Mouse (Mus musculus): Measurements from ENCODE around the gene Rnase2b. TPM values are rescaled to one million over a fixed set of nuclear protein-coding genes. Genes with fewer than 3 reads are reported as not detected.

Rnase2b gene
- polyA plus RNA-seq (2012; rRNA removed; ENCODE audit: low replicate concordance) = not detected in 2 replicates

DNA sequence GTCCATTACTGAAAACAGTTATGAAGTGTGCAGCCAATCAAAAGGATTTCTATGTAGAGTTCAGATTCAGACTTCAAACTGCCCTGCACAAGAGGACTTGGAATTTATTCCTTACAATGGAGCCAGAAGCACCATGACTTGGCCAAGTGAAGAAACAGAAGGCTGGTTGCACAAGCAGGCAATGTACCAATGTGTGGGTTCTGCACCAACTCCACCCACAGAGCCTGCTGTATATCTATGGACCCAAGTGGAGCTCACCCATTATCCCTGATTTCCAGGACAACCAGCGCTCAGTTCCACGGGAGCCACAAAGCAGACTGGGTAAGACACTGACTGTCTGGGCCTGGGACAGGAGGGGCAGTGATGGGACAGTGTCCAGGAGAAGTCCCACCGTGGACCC is at the start of gene Rnase2b:
Gene Rnase2b, plus strand, starts transcription at position 285 of the 400 bp plus-strand sequence.

DNA sequence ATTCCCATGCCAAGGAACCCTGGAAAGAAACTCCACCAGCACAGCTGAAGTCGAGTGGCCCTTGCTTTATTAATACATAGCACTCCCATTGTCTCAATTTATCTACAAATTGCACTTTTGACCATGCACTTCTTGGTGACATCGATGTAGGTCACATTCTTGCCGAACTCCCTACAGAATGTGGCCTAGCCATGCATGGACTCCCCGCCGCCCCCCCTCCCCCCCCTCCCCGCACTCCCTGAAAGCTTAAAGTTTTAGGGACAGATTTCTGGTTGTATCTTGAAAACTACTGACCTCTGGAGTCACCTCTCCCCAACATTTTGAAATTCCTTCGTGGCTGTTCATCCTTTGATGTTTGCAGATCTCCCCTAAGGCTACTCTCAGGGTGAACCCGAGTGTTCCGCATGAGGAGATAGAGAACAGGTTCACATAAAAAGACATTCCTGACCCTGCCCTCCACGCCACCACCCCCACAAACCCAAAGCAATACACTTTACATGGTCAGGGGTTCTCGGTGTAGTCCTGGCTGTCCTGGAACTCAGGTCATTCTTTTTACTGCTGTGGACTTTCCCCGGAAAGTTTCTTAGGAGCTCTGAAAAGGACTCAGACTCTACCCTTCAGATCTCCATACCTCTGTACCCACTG is 48.0 kb upstream of the Rnase2b start, which contains the start of gene Eddm3b:
Gene Eddm3b, plus strand, starts transcription at position 511 of the 645 bp plus-strand sequence.

DNA sequence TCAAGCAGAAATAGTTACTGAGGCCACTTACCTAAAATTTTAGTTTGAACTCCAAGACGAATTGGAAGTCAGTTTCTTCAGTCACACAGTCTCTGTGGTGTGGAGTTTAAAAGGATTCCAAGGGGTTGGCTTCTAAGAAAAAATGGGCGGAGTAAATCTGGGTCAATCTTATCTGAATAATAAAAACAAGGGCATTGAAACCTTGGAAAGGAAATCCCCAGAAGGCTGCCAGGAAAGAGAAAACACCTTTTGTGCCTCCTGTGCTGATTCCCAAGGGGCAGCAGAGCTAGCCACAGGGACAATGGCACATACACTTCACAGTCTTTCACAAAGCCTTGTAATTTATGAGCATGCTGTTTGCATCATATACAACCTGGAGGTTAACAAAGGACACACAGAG is 15.4 kb upstream of the Rnase2b start, which contains the start of gene Rnase1:
Gene Rnase1, minus strand, starts transcription at position 101 of the 400 bp plus-strand sequence.

DNA sequence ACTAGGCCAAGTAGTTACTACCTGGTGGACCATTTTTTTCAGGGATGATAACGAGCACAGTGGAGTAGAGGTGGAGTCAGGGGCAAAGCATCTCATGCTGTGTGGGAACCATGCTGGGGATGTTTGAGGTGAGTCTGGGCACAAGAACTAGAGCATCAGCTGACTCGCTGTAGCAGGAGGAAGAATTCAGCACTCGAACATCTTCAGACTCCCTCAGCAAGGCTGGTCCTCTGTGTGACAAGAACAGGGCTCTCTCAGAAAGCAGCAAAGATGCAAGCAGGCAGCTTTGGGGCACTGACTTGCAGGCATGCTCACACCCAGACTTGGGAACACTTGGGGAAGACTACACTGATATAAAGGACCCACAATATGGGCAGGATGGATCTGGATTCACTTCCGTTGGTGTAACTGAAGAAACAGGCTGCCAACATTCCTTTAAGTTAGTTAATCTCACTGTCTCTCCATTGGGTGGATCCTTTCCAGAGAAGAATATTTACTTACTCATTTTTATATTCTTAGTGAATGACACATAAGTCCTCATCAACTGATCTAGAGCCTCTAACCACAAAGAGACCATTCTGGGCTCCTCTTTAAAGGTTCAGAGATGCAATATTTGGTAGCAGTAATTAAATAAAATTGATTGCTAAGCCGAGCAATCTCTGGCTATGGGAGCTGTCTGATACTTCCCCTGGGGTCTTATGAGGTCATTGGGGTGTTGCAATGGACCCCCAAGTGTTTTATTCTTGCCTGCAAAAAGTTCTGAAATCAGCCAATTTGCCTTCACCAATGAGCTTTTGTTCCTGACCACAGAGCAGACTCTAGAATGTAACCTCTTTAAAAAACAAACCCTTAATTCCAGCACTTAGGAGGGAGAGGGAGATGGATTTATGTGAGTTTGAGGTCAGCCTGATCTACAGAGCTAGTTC is 37.3 kb downstream of the Rnase2b start, which contains the start of gene Ang2:
Gene Ang2, minus strand, starts transcription at position 51 of the 926 bp plus-strand sequence.

DNA sequence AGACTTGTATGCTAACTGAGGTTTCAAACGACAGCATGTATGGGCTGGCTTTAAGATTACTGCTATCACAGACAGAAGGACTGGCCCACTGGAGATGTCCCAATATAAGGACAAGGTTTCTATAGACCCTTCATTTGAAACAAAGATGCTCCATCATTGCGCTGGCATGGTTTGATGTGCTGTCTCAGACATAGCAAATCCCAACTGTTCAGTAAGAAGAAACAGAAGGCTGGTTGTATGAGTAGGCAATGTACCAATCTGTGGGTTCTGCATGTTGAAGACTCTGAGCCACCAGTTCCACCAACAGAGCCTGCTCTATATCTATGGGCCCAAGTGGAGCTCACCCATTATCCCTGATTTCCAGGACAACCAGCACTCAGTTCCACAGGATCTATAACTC is 41.1 kb downstream of the Rnase2b start, which contains the start of gene Ear14:
Gene Ear14, plus strand, starts transcription at position 277 of the 400 bp plus-strand sequence.

Other genes with a start within 250 kb of the Rnase2b start
- 59.8 and 114 TPM in 2 replicates for gene Osgep, start 237.4 kb upstream of the Rnase2b start, polyA plus RNA-seq (2012; rRNA removed; ENCODE audit: low replicate concordance)
- gene Apex1, start 237.3 kb upstream of the Rnase2b start, polyA plus RNA-seq (2012; rRNA removed; ENCODE audit: low replicate concordance) = 9.8 and 11.7 TPM in 2 replicates
- 51.5 and 99.7 TPM in 2 replicates for gene Pip4p1, start 231.4 kb upstream of the Rnase2b start, polyA plus RNA-seq (2012; rRNA removed; ENCODE audit: low replicate concordance)
- 36.3 and 64.3 TPM in 2 replicates for gene Pnp, start 231.2 kb upstream of the Rnase2b start, polyA plus RNA-seq (2012; rRNA removed; ENCODE audit: low replicate concordance)
- 8.9 TPM in 1 of 2 replicates, not detected in the other for gene Gm49342, start 217.7 kb upstream of the Rnase2b start, polyA plus RNA-seq (2012; rRNA removed; ENCODE audit: low replicate concordance)
- gene Pnp2, start 206.3 kb upstream of the Rnase2b start, polyA plus RNA-seq (2012; rRNA removed; ENCODE audit: low replicate concordance) = 22.4 and 57.7 TPM in 2 replicates
- not detected in 2 replicates for gene Rnase10, start 154.5 kb upstream of the Rnase2b start, polyA plus RNA-seq (2012; rRNA removed; ENCODE audit: low replicate concordance)
- gene Rnase9, start 120.4 kb upstream of the Rnase2b start, polyA plus RNA-seq (2012; rRNA removed; ENCODE audit: low replicate concordance) = not detected in 2 replicates
- gene Rnase11, start 112.1 kb upstream of the Rnase2b start, polyA plus RNA-seq (2012; rRNA removed; ENCODE audit: low replicate concordance) = not detected in 2 replicates
- 0.21 TPM in 1 of 2 replicates, not detected in the other for gene Rnase12, start 104.6 kb upstream of the Rnase2b start, polyA plus RNA-seq (2012; rRNA removed; ENCODE audit: low replicate concordance)
- 0.09 TPM in 1 of 2 replicates, not detected in the other for gene Olfr750, start 87.8 kb upstream of the Rnase2b start, polyA plus RNA-seq (2012; rRNA removed; ENCODE audit: low replicate concordance)
- gene Rnase4, start 71.2 kb upstream of the Rnase2b start, polyA plus RNA-seq (2012; rRNA removed; ENCODE audit: low replicate concordance) = 73.0 and 83.3 TPM in 2 replicates
- 18.9 and 27.3 TPM in 2 replicates for gene Ang, start 71.1 kb upstream of the Rnase2b start, polyA plus RNA-seq (2012; rRNA removed; ENCODE audit: low replicate concordance)
- gene Eddm3b, start 47.8 kb upstream of the Rnase2b start, polyA plus RNA-seq (2012; rRNA removed; ENCODE audit: low replicate concordance) = not detected in 2 replicates
- 4.8 and 5.2 TPM in 2 replicates for gene Rnase6, start 38.4 kb upstream of the Rnase2b start, polyA plus RNA-seq (2012; rRNA removed; ENCODE audit: low replicate concordance)
- gene Rnase1, start 15.5 kb upstream of the Rnase2b start, polyA plus RNA-seq (2012; rRNA removed; ENCODE audit: low replicate concordance) = 35.3 and 1,063 TPM in 2 replicates
- gene Ang2, start 36.9 kb downstream of the Rnase2b start, polyA plus RNA-seq (2012; rRNA removed; ENCODE audit: low replicate concordance) = not detected in 2 replicates
- gene Ear14, start 41.1 kb downstream of the Rnase2b start, polyA plus RNA-seq (2012; rRNA removed; ENCODE audit: low replicate concordance) = not detected in 2 replicates
- 0.46 TPM in 1 of 2 replicates, not detected in the other for gene Rnase2a, start 93.9 kb downstream of the Rnase2b start, polyA plus RNA-seq (2012; rRNA removed; ENCODE audit: low replicate concordance)
- gene Gm7247, start 199.5 kb downstream of the Rnase2b start, polyA plus RNA-seq (2012; rRNA removed; ENCODE audit: low replicate concordance) = not detected in 2 replicates
- gene Vmn2r88, start 248.6 kb downstream of the Rnase2b start, polyA plus RNA-seq (2012; rRNA removed; ENCODE audit: low replicate concordance) = not detected in 2 replicates